Mouse (Mus musculus) intestine, embryonic 14.5 days (tissue): ENCODE data around the gene Clasp1. TPM values are rescaled to one million over a fixed set of nuclear protein-coding genes. Genes with fewer than 3 reads are reported as not detected.

Source experiments
- ATAC-seq: fragments of 200-750 bp; cut with Nextera tagmentation; replicated peaks from 2 replicates; pipeline ENCODE4 v1.8.0; 2017; ENCODE audit warnings: low read depth, moderate number of reproducible peaks, moderate TSS enrichment, moderate library complexity; ENCODE audit not compliant: low FRiP score, low TSS enrichment
- DNase-seq: peaks from one replicate; pipeline ENCODE4 v3.0.0-alpha.2; 2018; ENCODE audit warnings: low spot score
- H3K27ac ChIP-seq: fragments of 300-500 bp; sonication (generic); 2 replicates; pipeline ENCODE4 v1.5.1; 2014; ENCODE audit warnings: low read depth, mild to moderate bottlenecking, control low read depth
- H3K27me3 ChIP-seq: fragments of 300-500 bp; sonication (generic); replicated peaks from 2 replicates; pipeline ENCODE4 v1.6.1; 2014; ENCODE audit warnings: low read length, control low read depth; ENCODE audit not compliant: control insufficient read depth, insufficient read depth
- H3K36me3 ChIP-seq: fragments of 300-500 bp; sonication (generic); 2 replicates; pipeline ENCODE4 v1.6.1; 2014; ENCODE audit warnings: low read length, control low read depth; ENCODE audit not compliant: control insufficient read depth, insufficient read depth
- H3K4me1 ChIP-seq: fragments of 300-500 bp; sonication (generic); replicated peaks from 2 replicates; pipeline ENCODE4 v1.6.1; 2014; ENCODE audit warnings: low read length, control low read depth, mixed read lengths; ENCODE audit not compliant: control insufficient read depth, insufficient read depth
- H3K4me2 ChIP-seq: fragments of 300-500 bp; sonication (generic); 2 replicates; pipeline ENCODE4 v1.6.1; 2014; ENCODE audit warnings: low read length
- H3K4me3 ChIP-seq: fragments of 300-500 bp; sonication (generic); 2 replicates; pipeline ENCODE4 v1.5.1; 2014; ENCODE audit warnings: low read depth, low read length, control low read depth, mixed read lengths
- H3K9ac ChIP-seq: fragments of 300-500 bp; sonication (generic); 2 replicates; pipeline ENCODE4 v1.6.1; 2014; ENCODE audit warnings: mild to moderate bottlenecking, low read length
- H3K9me3 ChIP-seq: fragments of 300-500 bp; sonication (generic); 2 replicates; pipeline ENCODE4 v1.6.1; 2016; ENCODE audit warnings: low read length, control low read depth; ENCODE audit not compliant: control insufficient read depth
- WGBS: fragments of 180-500 bp; shearing (Covaris S2); extraction: QIAGEN DNeasy Blood & Tissue Kit; methylation state at CpG from one replicate; pipeline ENCODE4 v1.1.7; 2014; 5-methylcytosine and 5-hydroxymethylcytosine counted together
- polyA plus RNA-seq: library from polyadenylated mRNA; unstranded; fragments of >200 nt; fragmentation: Nextera tagmentation; extraction: Ambion mirVana; gene quantifications from 2 replicates; pipeline ENCODE4 v1.2.1, GENCODE M21; 2014

The Clasp1 gene
- polyA plus RNA-seq, 1 experiment from 2014 or later: 51.6 TPM

- no peak overlapping the region for H3K4me3 ChIP-seq
- WGBS: 92% methylated on average over 2 of the region's 2 CpGs
- H3K36me3 ChIP-seq: peaks cover 90% of the 10 kb centered on the region
These were observed 112.8 kb downstream of the Clasp1 start for GRCm38 (mm10) chr1:118501691-118502090.

GRCm38 (mm10) chr1:118505746-118506145 is 116.9 kb downstream of the Clasp1 start:
- ATAC-seq (no peak), DNase-seq (no peak)
- H3K9me3 ChIP-seq: no peaks in the 10 kb centered on the region
- H3K4me1 ChIP-seq: no peaks in the 10 kb centered on the region
- no peaks in the 10 kb centered on the region for H3K27me3 ChIP-seq
- no peak overlapping the region for H3K4me2 ChIP-seq
- peaks cover 97% of the 10 kb centered on the region for H3K36me3 ChIP-seq
- no peak overlapping the region for H3K27ac ChIP-seq
- H3K9ac ChIP-seq: no peak overlapping the region
- H3K4me3 ChIP-seq: no peak overlapping the region
- 93% methylated on average over 1 of the region's 1 CpGs for WGBS

More at GRCm38 (mm10) chr1:118501691-118502090, 112.8 kb downstream of the Clasp1 start:
- Histone ChIP-seq H3K9ac (no peak overlapping the region), H3K4me2 (no peak overlapping the region), H3K27me3 (no peaks in the 10 kb centered on the region), H3K4me1 (no peaks in the 10 kb centered on the region), H3K27ac (no peak overlapping the region), H3K9me3 (no peaks in the 10 kb centered on the region)
- DNase-seq: no peak
- ATAC-seq: no peak

- Histone ChIP-seq H3K9me3 (no peaks in the 10 kb centered on the region), H3K4me3 (no peak overlapping the region), H3K36me3 (peaks cover 99% of the 10 kb centered on the region), H3K27ac (no peak overlapping the region), H3K27me3 (no peaks in the 10 kb centered on the region), H3K9ac (no peak overlapping the region), H3K4me2 (no peak overlapping the region), H3K4me1 (no peaks in the 10 kb centered on the region)
- DNase-seq (no peak), ATAC-seq (no peak)
- 87% methylated on average over 3 of the region's 3 CpGs for WGBS
These were observed 122.1 kb downstream of the Clasp1 start for GRCm38 (mm10) chr1:118510996-118511395.

- WGBS: 94% methylated on average over 8 of the region's 8 CpGs
- no peaks in the 10 kb centered on the region for H3K9me3 ChIP-seq
- no peak overlapping the region for H3K27ac ChIP-seq
- H3K4me2 ChIP-seq: no peak overlapping the region
- no peak for DNase-seq
- no peaks in the 10 kb centered on the region for H3K4me1 ChIP-seq
- ATAC-seq: no peak
- H3K27me3 ChIP-seq: no peaks in the 10 kb centered on the region
- H3K36me3 ChIP-seq: peaks cover 98% of the 10 kb centered on the region
- no peak overlapping the region for H3K9ac ChIP-seq
- H3K4me3 ChIP-seq: no peak overlapping the region
These were observed 123.1 kb downstream of the Clasp1 start for GRCm38 (mm10) chr1:118511738-118512530.

- H3K27ac ChIP-seq: no peak overlapping the region
- no peak overlapping the region for H3K4me2 ChIP-seq
- H3K9me3 ChIP-seq: no peaks in the 10 kb centered on the region
- ATAC-seq: no peak
- H3K36me3 ChIP-seq: peaks cover 83% of the 10 kb centered on the region
- no peak overlapping the region for H3K4me3 ChIP-seq
- H3K27me3 ChIP-seq: no peaks in the 10 kb centered on the region
- H3K9ac ChIP-seq: no peak overlapping the region
- 75% methylated on average over 7 of the region's 7 CpGs for WGBS
- no peak for DNase-seq
- no peaks in the 10 kb centered on the region for H3K4me1 ChIP-seq
These were observed 127.4 kb downstream of the Clasp1 start for GRCm38 (mm10) chr1:118516256-118516655.

- no peak for DNase-seq
- Histone ChIP-seq H3K36me3 (peaks cover 74% of the 10 kb centered on the region), H3K27me3 (no peaks in the 10 kb centered on the region), H3K9ac (no peak overlapping the region), H3K4me2 (no peak overlapping the region), H3K9me3 (no peaks in the 10 kb centered on the region), H3K4me3 (no peak overlapping the region), H3K27ac (no peak overlapping the region), H3K4me1 (no peaks in the 10 kb centered on the region)
- ATAC-seq: no peak
- 86% methylated on average over 6 of the region's 6 CpGs for WGBS
These were observed 134.3 kb downstream of the Clasp1 start for GRCm38 (mm10) chr1:118523161-118523560.

GRCm38 (mm10) chr1:118525336-118525735 is 136.5 kb downstream of the Clasp1 start:
- 87% methylated on average over 9 of the region's 9 CpGs for WGBS
- no peak for ATAC-seq

GRCm38 (mm10) chr1:118529213-118529612 is 140.4 kb downstream of the Clasp1 start:
- 100% methylated on average over 1 of the region's 1 CpGs for whole genome bisulfite sequencing
- H3K4me1 ChIP-seq: no peaks in the 10 kb centered on the region
- ATAC-seq (no peak), DNase-seq (no peak)
- peaks cover 83% of the 10 kb centered on the region for H3K36me3 ChIP-seq
- H3K4me2 ChIP-seq: no peak overlapping the region
- no peaks in the 10 kb centered on the region for H3K27me3 ChIP-seq
- no peak overlapping the region for H3K9ac ChIP-seq
- no peak overlapping the region for H3K27ac ChIP-seq
- H3K9me3 ChIP-seq: no peaks in the 10 kb centered on the region
- no peak overlapping the region for H3K4me3 ChIP-seq

More at GRCm38 (mm10) chr1:118525336-118525735, 136.5 kb downstream of the Clasp1 start:
- H3K27me3 ChIP-seq: no peaks in the 10 kb centered on the region
- no peak for DNase-seq
- no peak overlapping the region for H3K4me3 ChIP-seq
- H3K27ac ChIP-seq: no peak overlapping the region
- no peaks in the 10 kb centered on the region for H3K9me3 ChIP-seq
- H3K36me3 ChIP-seq: peaks cover 80% of the 10 kb centered on the region
- H3K4me1 ChIP-seq: no peaks in the 10 kb centered on the region
- H3K4me2 ChIP-seq: no peak overlapping the region
- H3K9ac ChIP-seq: no peak overlapping the region

GRCm38 (mm10) chr1:118531259-118531658 is 142.4 kb downstream of the Clasp1 start:
- H3K27me3 ChIP-seq: no peaks in the 10 kb centered on the region
- H3K4me2 ChIP-seq: no peak overlapping the region
- no peaks in the 10 kb centered on the region for H3K4me1 ChIP-seq
- H3K9me3 ChIP-seq: no peaks in the 10 kb centered on the region
- peaks cover 88% of the 10 kb centered on the region for H3K36me3 ChIP-seq
- no peak for DNase-seq
- 86% methylated on average over 3 of the region's 3 CpGs for WGBS
- no peak for ATAC-seq
- H3K4me3 ChIP-seq: no peak overlapping the region
- no peak overlapping the region for H3K27ac ChIP-seq
- no peak overlapping the region for H3K9ac ChIP-seq
